Mouse (Mus musculus): Measurements from ENCODE around the gene Cuedc1.

Cuedc1 gene

DNA sequence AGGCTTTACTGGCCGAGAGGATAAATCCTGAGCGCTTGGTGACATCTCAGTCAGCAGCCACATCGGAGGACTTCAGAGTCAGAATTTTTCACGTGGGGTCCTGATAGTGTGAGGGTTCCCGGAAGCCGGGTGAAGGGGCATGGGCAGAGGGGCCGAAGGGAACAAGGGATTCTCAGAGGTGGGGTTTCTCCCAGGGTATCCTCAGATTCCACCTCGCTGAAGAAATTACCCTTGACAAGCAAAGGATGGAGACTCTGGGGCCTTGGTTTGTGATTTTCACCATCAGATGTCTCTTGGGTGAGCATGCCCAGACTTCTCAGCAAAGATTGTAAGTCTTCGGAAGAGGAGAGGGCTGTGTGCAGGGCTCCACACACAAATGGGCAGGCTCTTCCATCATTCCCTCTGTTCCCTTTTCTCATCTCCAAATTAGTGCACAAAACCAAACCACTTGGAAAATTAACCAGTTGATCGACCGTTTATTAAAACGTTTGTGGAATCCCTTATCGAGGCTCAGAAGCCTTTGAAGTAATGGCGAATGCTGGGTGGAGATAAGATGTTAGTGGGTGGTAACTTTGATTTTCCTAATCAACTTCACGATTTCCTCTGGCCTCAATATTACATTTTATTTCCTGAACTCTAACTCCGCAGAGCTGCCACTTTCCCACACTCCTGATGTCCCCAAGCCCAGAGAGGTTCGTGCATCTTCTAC, at the start of gene Cuedc1:
Gene Cuedc1 (plus strand): TSS at position 38 of the 709 bp plus-strand sequence.
- DNase-seq, result no peak

DNA sequence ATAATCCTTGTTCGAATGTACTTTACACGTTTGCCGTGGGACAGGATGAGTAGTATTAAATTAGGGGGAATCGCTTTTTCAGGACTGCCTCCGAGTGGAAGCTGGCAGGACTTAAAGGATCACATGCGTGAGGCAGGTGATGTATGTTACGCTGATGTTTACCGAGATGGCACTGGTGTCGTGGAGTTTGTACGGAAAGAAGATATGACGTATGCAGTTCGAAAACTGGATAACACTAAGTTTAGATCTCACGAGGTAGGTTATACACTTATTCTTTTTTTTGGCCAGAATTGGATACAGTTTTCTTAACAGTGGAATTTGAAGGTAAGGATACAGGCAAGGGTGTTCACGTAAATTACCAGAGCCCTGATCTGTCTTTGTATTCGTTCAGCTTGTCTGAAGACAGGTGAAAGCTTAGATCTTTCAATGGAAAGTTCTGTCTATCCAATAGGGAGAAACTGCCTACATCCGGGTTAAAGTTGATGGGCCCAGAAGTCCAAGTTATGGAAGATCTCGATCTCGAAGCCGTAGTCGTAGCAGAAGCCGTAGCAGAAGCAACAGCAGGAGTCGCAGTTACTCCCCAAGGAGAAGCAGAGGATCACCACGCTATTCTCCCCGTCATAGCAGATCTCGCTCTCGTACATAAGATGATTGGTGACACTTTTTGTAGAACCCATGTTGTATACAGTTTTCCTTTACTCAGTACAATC, 48.7 kb upstream of the Cuedc1 start:
- no peak for DNase-seq

DNA sequence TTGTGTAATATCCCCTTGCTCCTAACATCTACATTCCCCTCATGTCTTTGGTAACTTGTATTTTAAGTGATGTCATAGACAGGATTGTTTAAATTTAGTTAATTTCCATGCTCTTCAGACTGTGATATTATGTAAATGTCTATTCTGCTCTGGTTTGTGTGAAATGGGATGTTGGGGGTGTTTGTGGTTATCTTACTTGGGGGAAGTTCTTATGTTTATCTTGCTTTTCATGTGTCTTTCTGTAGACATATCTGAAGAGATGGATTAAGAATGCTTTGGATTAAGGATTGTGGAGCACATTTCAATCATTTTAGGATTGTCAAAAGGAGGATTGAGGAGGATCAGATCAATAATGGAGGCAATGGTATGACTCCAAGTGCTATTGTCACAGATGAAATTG, 48.1 kb upstream of the Cuedc1 start:
- no peak for DNase-seq

DNA sequence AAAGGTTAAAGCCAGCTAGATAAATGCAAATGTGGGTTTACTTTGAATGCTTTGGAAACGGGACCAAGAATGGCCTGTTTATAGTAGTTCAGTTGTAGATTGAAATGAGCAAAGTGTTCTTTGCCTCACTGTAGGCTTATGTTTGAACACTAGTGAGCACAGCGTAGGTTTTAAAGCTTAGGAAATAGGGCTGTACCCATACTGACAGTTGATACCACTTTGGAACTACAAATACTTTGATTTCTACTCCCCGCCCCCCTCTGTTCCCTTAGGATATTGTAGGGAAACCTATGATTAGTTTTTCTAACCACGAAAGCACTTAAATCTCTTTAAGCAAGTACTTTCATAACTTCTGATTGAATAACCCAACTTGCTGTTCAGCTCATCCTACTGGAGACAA, 45.2 kb upstream of the Cuedc1 start:
- DNase-seq, result no peak

DNA sequence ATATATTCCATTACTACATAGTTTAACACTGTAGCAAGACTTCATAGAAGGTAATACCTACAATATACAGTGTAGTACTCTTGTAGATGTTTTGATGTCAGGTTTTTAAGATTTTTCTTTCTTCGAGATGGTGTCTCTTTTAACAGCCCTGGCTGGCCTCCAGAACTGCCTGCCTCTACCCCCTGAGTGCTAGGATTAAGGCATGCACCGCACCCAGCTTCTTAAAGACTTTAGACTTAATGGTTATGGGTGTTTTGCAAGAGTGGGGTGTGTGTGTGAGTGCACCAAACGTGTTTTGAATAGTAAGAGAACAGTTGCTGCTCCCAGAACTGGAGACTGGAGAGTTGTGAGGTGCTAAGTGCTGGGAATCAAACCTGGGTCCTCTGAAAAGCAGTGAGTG, 44.0 kb upstream of the Cuedc1 start:
- DNase-seq, result peak in 1 of 2 experiments; percentile 30

DNA sequence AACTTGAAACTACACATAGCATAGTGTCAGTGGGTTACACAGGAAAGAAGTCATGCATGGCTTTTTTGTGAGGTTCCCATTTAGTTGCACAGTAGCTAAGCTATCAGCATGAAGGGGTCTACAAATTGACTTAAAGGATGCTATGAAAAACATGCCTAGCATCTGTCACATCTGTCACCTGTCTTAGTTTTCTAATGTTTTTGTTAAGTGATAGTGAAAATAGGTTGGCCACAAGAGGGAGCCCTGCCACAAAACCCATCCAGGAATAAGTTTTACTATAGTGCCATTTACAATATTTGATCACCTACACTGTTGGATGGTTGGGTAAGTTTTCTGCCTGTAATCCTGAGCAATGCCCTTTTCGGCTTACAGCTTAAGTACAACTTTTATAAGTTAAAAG, 43.3 kb upstream of the Cuedc1 start:
- DNase-seq, result peak; percentile 69 to 71

DNA sequence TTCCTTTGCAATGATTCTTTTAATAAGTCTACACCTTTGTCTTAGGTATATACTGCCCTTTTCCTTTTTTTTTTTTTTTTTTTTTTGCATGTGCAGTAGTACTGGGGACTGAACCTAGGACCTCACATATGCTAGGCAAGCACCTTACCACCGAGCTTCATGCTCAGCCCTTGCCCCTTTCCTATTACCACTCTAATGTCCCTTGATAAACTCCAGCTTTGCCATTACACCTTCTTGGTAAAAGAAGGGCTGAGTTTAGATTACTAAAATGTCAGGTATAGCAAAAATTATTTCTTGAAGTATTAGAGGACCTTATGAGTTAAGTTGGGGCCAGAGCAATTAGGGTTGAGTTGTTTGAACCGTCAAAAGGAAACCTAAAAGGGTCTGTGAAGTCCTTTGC, 42.1 kb upstream of the Cuedc1 start:
- DNase-seq, result no peak

DNA sequence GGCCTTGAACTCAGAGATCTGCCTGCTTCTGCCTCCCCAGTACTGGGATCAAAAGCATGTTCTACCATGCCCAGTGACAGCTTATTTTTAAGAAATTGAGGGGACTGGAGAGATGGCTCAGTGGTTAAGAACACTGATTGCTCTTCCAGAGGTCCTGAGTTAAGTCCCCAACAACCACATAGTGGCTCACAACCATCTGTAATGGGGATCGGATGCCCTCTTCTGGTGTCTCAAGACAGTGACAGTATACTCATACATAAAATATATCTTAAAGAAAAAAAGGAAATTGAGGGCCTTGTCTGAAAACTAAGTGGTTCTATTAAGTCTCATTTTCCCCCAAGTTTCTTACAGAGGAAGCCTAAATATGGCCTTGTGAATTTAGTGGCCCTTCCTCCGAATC, 40.1 kb upstream of the Cuedc1 start:
- DNase-seq, result no peak

DNA sequence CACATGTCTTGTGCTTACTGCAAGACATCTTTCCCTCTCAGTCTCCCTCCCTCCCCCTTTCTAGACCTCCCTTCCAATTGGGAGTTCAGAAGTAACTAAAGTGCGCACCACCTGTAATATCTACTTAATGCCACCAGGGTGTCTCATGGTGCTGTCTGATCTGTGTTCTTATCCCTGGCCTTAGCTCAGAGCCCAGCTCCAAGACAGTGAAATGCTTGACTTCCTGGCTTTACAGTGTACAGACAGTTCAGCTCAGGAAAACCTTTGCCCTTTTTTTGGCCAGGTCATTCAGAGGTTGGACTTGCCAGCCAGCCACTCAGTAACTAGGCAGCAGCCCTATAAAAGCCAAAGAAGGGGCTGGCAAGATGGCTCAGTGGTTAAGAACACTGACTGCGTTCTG, 38.7 kb upstream of the Cuedc1 start:
- peak; percentile 47 to 65 for DNase-seq

DNA sequence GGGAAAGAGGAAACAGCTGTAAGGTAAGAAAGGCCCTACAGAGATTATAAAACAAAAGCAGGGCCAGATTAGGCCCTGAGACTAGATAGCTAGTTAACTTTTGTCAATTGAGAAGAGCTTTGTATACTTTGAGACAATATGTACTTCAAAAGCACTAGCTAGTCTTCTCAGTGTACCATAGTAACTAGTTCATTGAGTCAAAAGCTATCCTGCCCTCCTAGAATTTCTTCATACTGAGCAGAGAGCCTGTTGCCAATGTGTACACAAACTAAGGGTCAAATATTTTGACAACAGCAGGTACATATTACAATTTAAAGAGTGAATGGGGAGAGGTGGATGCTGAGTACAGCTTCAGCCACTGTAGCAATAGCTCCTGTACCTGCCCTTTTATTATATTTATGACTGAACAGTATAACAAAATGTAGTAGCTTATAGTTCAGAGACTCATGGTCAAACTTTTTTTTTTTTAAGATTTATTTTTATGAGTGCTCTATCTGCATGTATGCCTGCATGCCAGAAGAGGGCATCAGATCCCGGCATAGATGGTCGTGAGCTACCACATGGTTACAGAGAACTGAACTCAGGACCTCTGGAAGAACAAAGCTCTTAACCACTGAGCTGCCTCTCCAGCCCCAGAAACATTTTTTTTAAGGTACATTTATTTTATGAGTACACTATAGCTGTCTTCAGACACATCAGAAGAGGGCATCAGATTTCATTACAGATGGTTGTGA, 35.8 kb upstream of the Cuedc1 start:
- no peak for DNase-seq

DNA sequence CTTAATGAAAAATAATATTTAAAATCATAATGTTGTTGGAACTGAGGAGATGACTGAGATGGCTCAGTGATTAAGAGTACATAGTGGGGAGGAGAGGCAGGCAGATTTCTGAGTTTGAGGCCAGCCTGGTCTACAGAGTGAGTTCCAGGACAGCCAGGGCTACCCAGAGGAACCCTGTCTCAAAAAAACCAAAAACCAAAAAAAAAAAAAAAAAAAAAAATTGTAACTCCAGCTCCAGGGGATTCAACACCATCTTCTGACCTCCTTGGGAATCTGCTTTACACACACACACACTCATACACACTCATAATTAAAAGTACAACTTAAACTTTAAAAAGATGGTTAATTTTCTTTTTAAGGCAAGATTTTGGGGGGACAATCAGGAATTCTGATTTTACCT, 32.1 kb upstream of the Cuedc1 start:
- no peak for DNase-seq

DNA sequence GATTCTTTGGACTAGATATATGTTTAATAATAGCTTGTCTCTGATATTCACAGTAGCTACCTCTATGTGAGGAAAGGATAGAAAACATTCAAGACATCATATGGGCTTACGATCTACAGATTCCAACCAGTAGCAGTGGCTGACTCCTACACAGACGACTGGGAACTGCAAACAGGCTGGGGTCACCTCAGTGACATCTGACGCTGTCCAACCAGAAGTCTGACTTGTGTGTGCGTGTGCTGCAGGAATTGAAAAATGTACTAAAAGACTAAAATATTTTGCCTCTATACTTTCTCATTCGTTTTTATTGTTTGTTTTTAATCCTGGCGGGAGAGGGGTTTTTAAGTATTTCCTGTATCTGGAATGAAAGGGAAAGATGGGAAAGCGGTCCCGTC, 30.7 kb upstream of the Cuedc1 start:
- peak in 1 of 2 experiments; percentile 42 for DNase-seq

DNA sequence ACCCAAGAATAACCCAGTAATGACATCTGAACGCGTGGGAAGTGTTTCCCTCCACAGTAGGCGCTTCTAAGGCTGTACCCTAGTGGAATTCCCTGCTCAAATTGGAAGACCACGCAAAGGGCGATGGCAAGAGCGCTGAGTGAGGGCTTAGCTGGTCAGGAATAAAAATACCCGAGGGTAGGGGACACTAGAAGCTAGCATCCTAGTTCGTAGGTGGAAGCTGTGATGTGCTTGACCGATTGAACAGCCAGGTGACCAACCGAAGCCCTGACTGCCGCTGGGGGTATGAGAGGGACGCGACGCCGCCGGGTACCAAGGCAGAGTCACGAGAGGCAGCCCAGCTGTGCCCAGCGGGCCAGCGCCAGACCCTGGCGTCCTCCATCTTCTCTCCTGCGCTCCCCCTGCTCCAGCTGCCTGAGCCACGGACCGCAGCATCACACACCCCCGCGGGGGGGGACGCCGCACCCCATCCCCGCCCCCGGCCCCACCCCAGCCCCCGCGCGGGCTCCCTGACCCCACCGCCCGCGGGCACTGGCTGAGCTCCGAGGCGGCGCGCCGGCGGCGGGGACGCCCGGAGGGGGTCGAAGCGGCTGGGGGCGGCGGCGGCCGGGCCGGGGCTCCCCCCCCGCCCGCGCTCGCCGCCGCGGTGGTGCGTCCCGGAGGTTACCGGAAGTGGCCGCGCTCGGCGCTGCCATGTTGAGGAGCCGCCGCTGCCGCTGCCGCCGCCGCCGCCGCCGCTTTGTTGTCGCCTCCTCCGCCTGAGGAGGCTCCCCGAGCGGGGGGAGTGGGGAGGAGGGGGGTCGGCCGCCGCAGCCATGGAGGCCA, 30.1 kb upstream of the Cuedc1 start, which contains the start of gene Vezf1:
Gene Vezf1 (plus strand): TSS at position 694 of the 825 bp plus-strand sequence.
- peak; percentile 83 for DNase-seq

DNA sequence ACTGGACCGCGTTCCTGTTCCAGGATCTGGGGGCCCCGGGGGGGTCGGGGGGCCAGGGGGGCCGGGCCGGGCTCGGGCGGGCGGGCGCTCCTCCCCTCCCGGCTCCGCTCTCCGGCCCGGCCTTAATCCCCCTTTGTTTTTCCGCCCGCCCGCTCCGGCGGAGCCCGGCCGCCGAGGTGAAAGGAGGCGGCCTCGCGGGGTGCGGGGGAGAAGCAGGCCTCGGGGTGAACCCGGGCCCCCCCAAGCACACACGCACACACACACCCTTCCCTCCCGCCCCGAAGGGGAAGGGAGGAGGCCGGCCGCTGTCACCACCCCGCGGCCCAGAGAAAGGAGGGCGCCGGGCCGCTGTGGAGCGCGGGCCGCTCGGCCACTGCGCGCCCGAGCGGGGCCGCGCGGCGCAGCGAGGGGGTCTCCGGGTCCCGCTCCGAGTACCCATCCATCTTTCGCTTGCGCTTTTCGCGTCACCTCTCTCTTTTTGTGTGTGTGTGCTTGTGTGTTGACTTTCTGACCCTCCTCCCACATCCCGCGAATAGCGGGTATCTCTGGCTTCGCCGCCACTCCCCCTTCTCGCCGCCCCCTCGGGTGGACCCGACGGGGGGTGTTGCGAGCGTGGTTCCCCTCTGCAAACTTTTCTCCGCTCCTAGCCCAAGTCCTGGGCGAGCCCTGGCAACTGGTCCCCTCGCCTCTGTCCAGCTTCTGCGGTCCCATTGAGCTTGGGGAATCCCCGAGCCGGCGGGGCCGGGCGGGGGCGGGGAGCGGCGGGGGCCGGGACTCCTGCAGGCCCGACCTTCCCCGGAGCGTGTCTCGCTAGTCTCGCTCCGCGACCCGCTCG, 29.2 kb upstream of the Cuedc1 start:
- DNase-seq, result peak; percentile 54 to 62

DNA sequence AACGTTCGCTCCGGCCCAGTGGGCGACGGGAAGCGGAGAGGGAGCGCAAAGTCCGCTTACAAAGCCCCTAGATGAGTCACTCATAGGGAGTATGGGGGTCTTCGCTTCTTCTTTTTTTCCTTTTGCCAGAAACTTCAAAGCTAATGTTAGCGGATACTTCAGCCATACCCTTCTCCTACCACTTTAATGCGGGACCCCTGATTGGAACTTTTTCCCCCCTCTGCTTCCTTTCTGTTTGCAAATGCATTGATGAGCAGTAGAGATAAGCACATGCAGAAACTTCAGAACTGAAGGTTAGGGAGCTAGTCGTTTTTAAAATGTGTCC, 28.6 kb upstream of the Cuedc1 start:
- DNase-seq, result no peak

DNA sequence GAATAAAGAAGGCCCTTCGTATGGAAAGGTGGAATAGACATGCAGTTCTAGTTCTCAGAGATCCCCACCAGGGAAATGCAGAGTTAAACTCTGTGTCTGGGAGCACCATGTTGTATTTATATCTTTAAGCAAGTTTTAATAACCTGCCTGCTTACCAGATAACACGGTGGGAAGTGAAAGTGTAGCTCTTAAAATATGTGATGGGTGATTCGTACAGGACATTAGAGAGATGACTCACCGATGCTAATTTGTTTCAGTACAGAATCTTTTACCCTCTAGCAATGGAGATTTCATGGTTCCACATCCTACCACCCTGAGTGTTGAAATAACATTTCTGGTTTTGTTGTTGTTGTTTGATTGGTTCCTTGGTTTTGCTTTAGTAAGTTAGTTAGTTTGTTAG, 27.5 kb upstream of the Cuedc1 start:
- no peak for DNase-seq

DNA sequence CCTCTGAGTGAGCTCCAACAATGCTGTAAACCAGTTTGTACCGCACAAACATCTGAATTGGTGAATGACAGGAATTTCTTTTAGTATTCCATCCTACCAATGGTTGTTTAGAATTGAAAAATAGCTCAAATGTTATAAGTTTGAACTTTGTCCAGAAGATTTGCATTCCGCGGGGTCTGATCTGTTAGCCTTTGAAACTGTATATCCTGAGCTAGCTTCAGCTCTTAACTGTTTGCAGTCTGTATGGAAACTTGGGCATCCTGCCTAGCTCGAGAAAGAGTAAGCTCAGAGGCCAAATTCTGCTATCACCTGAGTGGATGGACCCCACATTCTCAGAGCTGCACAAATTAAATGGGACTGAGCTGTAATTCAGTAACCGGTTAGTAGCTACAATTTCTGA, 26.7 kb upstream of the Cuedc1 start:
- no peak for DNase-seq

DNA sequence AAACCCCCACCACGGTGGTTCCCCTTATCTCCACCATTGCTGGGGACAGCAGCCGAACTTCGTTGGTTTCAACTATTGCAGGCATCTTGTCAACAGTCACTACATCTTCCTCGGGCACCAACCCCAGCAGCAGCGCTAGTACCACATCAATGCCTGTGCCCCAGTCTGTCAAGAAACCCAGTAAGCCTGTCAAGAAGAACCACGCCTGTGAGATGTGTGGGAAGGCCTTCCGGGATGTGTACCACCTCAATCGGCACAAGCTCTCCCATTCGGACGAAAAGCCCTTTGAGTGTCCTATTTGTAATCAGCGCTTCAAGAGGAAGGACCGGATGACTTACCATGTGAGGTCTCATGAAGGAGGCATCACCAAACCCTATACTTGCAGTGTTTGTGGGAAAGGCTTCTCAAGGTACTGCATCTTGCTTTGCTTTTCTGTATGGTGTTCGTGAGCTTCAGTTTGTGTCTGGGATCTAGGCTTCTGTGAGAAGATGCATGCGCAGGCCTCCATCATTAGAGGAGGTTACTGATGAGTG, 24.4 kb upstream of the Cuedc1 start:
- DNase-seq, result no peak

DNA sequence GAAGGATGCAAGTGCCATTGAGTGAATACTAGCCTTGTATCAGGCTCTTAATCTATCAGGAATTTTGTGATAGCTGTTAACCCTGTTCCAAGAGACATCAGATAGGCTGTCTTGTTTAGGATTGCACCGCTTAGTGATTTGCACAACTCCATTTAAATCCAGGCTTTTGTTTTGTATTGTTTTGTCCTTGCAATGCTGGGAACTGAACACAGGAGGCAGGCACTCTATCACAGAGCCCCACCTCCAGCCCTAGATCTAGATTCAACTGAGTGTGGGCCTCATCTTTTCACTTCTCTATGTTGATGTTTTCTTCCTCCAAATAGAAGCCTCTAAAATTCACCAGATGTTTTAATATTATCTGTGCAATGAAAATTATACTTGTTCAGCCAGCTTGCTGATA, 22.2 kb upstream of the Cuedc1 start:
- DNase-seq, result no peak

DNA sequence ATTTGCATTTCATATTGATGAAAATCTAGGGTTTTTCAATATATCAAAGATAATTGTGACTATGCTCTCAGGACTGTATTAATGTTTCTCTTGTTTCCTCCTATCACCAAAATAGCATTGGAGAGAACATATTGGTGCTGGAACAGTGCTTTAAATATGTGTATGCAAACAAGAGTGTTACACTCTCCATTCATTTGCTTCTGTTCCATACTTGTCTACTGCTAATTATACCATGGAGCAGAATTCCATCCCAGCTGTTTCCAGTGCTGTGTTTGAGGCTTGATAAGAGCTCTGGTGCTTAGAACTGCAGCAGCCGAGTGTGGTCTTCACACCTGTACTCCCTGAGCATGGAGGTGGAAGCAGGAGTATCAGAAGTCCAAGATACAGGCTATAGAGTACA, 21.5 kb upstream of the Cuedc1 start:
- DNase-seq, result no peak

DNA sequence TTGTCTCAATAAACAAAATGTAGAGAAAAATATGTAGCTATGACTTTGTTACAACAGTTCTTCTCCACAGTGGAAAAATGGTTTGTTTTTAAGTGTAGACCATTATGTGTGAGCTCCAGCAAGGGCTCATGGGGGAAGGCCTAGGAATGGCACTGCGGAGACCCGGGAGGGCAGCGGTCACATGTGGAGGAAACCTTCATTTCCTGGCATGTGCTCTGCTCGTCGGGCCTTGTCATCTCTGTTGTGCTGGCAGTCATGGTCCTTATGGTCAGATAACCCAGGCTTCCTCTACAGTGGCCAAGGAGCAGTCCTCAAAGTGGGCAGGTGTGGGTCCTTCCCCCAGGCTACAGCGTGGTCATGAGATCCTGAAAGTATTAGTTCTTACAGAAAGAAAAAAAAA, 14.2 kb upstream of the Cuedc1 start:
- DNase-seq, result no peak
